In the genomic region with DNA sequence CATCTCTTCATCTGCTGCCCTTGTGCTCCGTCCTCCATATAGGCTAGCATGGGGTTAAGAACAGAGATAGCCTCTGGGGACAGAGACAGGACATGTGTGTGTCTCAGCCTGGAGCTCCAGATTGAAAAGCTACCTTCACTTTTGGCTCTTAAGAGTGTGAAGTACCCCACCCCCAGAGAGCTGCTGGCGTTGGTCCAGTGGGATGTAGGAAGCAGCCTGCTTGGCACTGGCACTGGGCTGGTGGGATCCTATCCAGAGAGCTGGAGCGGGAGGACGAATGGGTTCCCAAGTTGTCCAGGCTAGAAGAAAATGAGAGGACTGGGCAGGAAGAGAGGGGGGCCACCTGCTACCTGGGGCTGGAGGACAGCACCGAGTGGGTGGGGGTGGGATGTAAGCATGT, we compare ENCODE assay signal across 17 mouse cellular contexts. TPM values are rescaled to one million over a fixed set of nuclear protein-coding genes. Genes with fewer than 3 reads are reported as not detected.
DNase-seq lines count a peak whose midpoint lies in the region; ATAC-seq and TF ChIP-seq lines count a peak whose summit lies in the region.
"Had no signal": no experiment of that assay in that cellular context is flagged by ENCODE, and none has a peak within 500 bp of the region (broad histone marks: within the 10 kb centered on the region; RNA-seq: fewer than 3 reads in every experiment).

No protein-coding gene starts in this region.

- peak; percentile 45 to 48 for DNase-seq in frontal cortex, postnatal 10 days (ENCODE audit: low spot score in 2 of 2)
- DNase-seq in frontal cortex, postnatal 25 days (ENCODE audit: low spot score in 2 of 2): no peak
- peak; percentile 43 to 50 for DNase-seq in left cerebral cortex, adult 2 months (ENCODE audit: extremely low spot score in 1 of 2, low spot score in 2 of 2)
- DNase-seq in left cerebral cortex, adult 8-10 months (ENCODE audit: low spot score in 2 of 2): no peak
- peak; percentile 85 to 91 for DNase-seq in cerebellum, postnatal 14 days
- peak; percentile 46 to 52 for DNase-seq in left cerebral cortex, postnatal 36 days (ENCODE audit: low spot score in 2 of 2)
- DNase-seq: kidney, adult 11 months had no signal

- TF ChIP-seq CTCF in left cerebral cortex, adult 2 months (IDR thresholded peaks at IDR 0.05): no peak

- no peak for ATAC-seq in activated CD4-positive, CD25-positive, alpha-beta regulatory T cell, adult 4 months
- ATAC-seq: CD4-positive, CD25-positive, alpha-beta regulatory T cell, adult 4 months had no signal

- intact Hi-C loops in left cerebral cortex, adult 2 months (cut with DNase I): no loop called here
- intact Hi-C loops in left cerebral cortex, postnatal 36 days (cut with DNase I): no loop called here

- no peak overlapping the region for H3K4me3 ChIP-seq in left cerebral cortex, adult 2 months
- H3K4me3 ChIP-seq: embryonic facial prominence, embryonic 13.5 days; limb, embryonic 10.5 days; stomach, embryonic 15.5 days had no signal

- no peak overlapping the region for H3K27ac ChIP-seq in left cerebral cortex, adult 2 months
- H3K27ac ChIP-seq: embryonic facial prominence, embryonic 13.5 days; limb, embryonic 10.5 days; stomach, embryonic 15.5 days had no signal

RNA-seq across cellular contexts. Expression of a gene that starts 46.4 kb away (rescaled TPM):
- total RNA-seq in left cerebral cortex, adult 2 months (2021): not detected
- not detected for total RNA-seq in left cerebral cortex, adult 8-10 months (2022)
- not detected for total RNA-seq in left cerebral cortex, postnatal 36 days (2021)
- polyA plus RNA-seq in activated CD4-positive, CD25-positive, alpha-beta regulatory T cell, adult 4 months (2017; shearing (Covaris generic)): not detected
- total RNA-seq: gastrocnemius, adult 18-20 months; heart, adult 8-10 months; hematopoietic stem cell, adult 5-6 weeks; megakaryocyte-erythroid progenitor cell, adult 5-6 weeks had no signal
- polyA plus RNA-seq: CD4-positive, CD25-positive, alpha-beta regulatory T cell, adult 4 months; embryonic facial prominence, embryonic 13.5 days; limb, embryonic 10.5 days; liver, embryonic 16.5 days; stomach, embryonic 15.5 days had no signal

Comparison
In these comparisons a context has a peak if more than half of its experiments do, and no peak if none do; other contexts are left out.
1. DNase-seq: peak in frontal cortex, postnatal 10 days (2 of 2), left cerebral cortex, adult 2 months (2 of 2), cerebellum, postnatal 14 days (2 of 2) and left cerebral cortex, postnatal 36 days (2 of 2); none in frontal cortex, postnatal 25 days (0 of 2) and left cerebral cortex, adult 8-10 months (0 of 2).